8 mouse cellular contexts compared by ENCODE assay signal in genomic region chr7:4136404-4136770, GRCm38 (mm10). TPM values are rescaled to one million over a fixed set of nuclear protein-coding genes. Genes with fewer than 3 reads are reported as not detected.
A peak's percentile ranks its signal among the peaks of the same experiment; 100 is the strongest.
DNase-seq lines count a peak whose midpoint lies in the region; ATAC-seq and TF ChIP-seq lines count a peak whose summit lies in the region.

No protein-coding gene starts in this region.

- H3K4me2 ChIP-seq in embryonic facial prominence, embryonic 12.5 days (replicated peaks), result peak overlapping the region; percentile 90
- H3K4me2 ChIP-seq in intestine, embryonic 15.5 days (replicated peaks), result peak overlapping the region; percentile 63
- H3K4me2 ChIP-seq in neural tube, embryonic 12.5 days (replicated peaks), result peak overlapping the region; percentile 86

- no peak for DNase-seq in left cerebral cortex, adult 2 months (ENCODE audit: extremely low spot score in 1 of 2, low spot score in 2 of 2)
- no peak for DNase-seq in left cerebral cortex, postnatal 25 days (ENCODE audit: low spot score in 2 of 2)
- DNase-seq in cerebellum, postnatal 25 days, result no peak
- DNase-seq in adrenal gland, postnatal 4 days (ENCODE audit: low spot score in 2 of 2), result no peak
- no peak for DNase-seq in adrenal gland, postnatal 25 days

- H3K4me1 ChIP-seq in embryonic facial prominence, embryonic 12.5 days, result peaks cover 14% of the 10 kb centered on the region
- H3K4me1 ChIP-seq in intestine, embryonic 15.5 days (replicated peaks), result peaks cover 7% of the 10 kb centered on the region; the same call in 1 of the 2 replicates
- peaks cover 15% of the 10 kb centered on the region for H3K4me1 ChIP-seq in neural tube, embryonic 12.5 days

- H3K36me3 ChIP-seq in embryonic facial prominence, embryonic 12.5 days, result peaks cover 32% of the 10 kb centered on the region
- peaks cover 22% of the 10 kb centered on the region for H3K36me3 ChIP-seq in intestine, embryonic 15.5 days
- H3K36me3 ChIP-seq in neural tube, embryonic 12.5 days, result peaks cover 46% of the 10 kb centered on the region

- no peaks in the 10 kb centered on the region for H3K27me3 ChIP-seq in embryonic facial prominence, embryonic 12.5 days
- H3K27me3 ChIP-seq in intestine, embryonic 15.5 days (replicated peaks), result no peaks in the 10 kb centered on the region
- H3K27me3 ChIP-seq in neural tube, embryonic 12.5 days (replicated peaks), result no peaks in the 10 kb centered on the region

- no peak for TF ChIP-seq CTCF in left cerebral cortex, adult 2 months (IDR thresholded peaks at IDR 0.05)

- H3K9ac ChIP-seq in embryonic facial prominence, embryonic 12.5 days, result peak overlapping the region; percentile 59
- H3K9ac ChIP-seq in intestine, embryonic 15.5 days, result peak overlapping the region; percentile 46
- peak overlapping the region; percentile 77 for H3K9ac ChIP-seq in neural tube, embryonic 12.5 days

- WGBS in embryonic facial prominence, embryonic 12.5 days, result under 1% methylated on average over 16 of the region's 16 CpGs
- under 1% methylated on average over 16 of the region's 16 CpGs for WGBS in intestine, embryonic 15.5 days
- under 1% methylated on average over 16 of the region's 16 CpGs for WGBS in neural tube, embryonic 12.5 days

- H3K27ac ChIP-seq in left cerebral cortex, adult 2 months, result peak overlapping the region; percentile 96
- peak overlapping the region; percentile 92 for H3K27ac ChIP-seq in embryonic facial prominence, embryonic 12.5 days
- peak overlapping the region; percentile 69 for H3K27ac ChIP-seq in intestine, embryonic 15.5 days
- no peak overlapping the region for H3K27ac ChIP-seq in neural tube, embryonic 12.5 days

- no peaks in the 10 kb centered on the region for H3K9me3 ChIP-seq in embryonic facial prominence, embryonic 12.5 days
- no peaks in the 10 kb centered on the region for H3K9me3 ChIP-seq in intestine, embryonic 15.5 days
- no peaks in the 10 kb centered on the region for H3K9me3 ChIP-seq in neural tube, embryonic 12.5 days

- intact Hi-C loops in left cerebral cortex, adult 2 months (cut with DNase I), result loop anchor here (2.0 to 10.0 kb wide), 4 partner anchors 16 to 946 kb away; partner anchors contain the start of genes Epn1 and Ppp1r12c
- intact Hi-C loops in left cerebral cortex, postnatal 25 days (cut with DNase I), result loop anchor here (10.0 kb wide), 1 partner anchor 928 kb away; the partner anchor contains the start of gene U2af2

- ATAC-seq in embryonic facial prominence, embryonic 12.5 days (ENCODE audit: insufficient number of reproducible peaks, insufficient read depth, low FRiP score, low TSS enrichment), result peak; percentile 6
- ATAC-seq in intestine, embryonic 15.5 days, result peak; percentile 49
- peak; percentile 19 for ATAC-seq in neural tube, embryonic 12.5 days (ENCODE audit: low FRiP score, low read depth)

- peak overlapping the region; percentile 77 for H3K4me3 ChIP-seq in left cerebral cortex, adult 2 months
- H3K4me3 ChIP-seq in embryonic facial prominence, embryonic 12.5 days, result peak overlapping the region; percentile 94
- H3K4me3 ChIP-seq in intestine, embryonic 15.5 days (replicated peaks), result peak overlapping the region; percentile 61
- H3K4me3 ChIP-seq in neural tube, embryonic 12.5 days, result peak overlapping the region; percentile 74

RNA-seq across cellular contexts. Expression of gene Leng8, which starts 0.5 kb away (rescaled TPM):
- total RNA-seq in left cerebral cortex, adult 2 months (2021), result 100 to 1,000 TPM; 178 to 184 TPM
- total RNA-seq in left cerebral cortex, postnatal 25 days (2021), result 100 to 1,000 TPM; 120 to 142 TPM
- polyA plus RNA-seq in embryonic facial prominence, embryonic 12.5 days (2016; fragmentation: Nextera tagmentation; extraction: Ambion mirVana), result 80.6 and 80.7 TPM in 2 replicates
- 46.3 and 49.2 TPM in 2 replicates for polyA plus RNA-seq in intestine, embryonic 15.5 days (2015; fragmentation: Nextera tagmentation; extraction: Ambion mirVana)
- 92.7 and 110 TPM in 2 replicates for polyA plus RNA-seq in neural tube, embryonic 12.5 days (2016; fragmentation: Nextera tagmentation; extraction: Ambion mirVana)
- 100 to 1,000 TPM; 209 to 212 TPM for total RNA-seq in adrenal gland, postnatal 4 days (2021)
- 131 and 169 TPM in 2 replicates for total RNA-seq in adrenal gland, postnatal 25 days (2021)

RNA-seq across cellular contexts. Expression of gene Leng9, which starts 13.8 kb away (rescaled TPM):
- total RNA-seq in left cerebral cortex, adult 2 months (2021), result 1 to 10 TPM; 6.2 to 6.9 TPM
- total RNA-seq in left cerebral cortex, postnatal 25 days (2021), result 1 to 10 TPM; 6.8 to 7.2 TPM
- 2.8 and 4.0 TPM in 2 replicates for polyA plus RNA-seq in embryonic facial prominence, embryonic 12.5 days (2016; fragmentation: Nextera tagmentation; extraction: Ambion mirVana)
- 4.5 and 4.9 TPM in 2 replicates for polyA plus RNA-seq in intestine, embryonic 15.5 days (2015; fragmentation: Nextera tagmentation; extraction: Ambion mirVana)
- polyA plus RNA-seq in neural tube, embryonic 12.5 days (2016; fragmentation: Nextera tagmentation; extraction: Ambion mirVana), result 3.4 and 4.0 TPM in 2 replicates
- total RNA-seq in adrenal gland, postnatal 4 days (2021), result 1 to 10 TPM; 8.2 to 9.3 TPM
- total RNA-seq in adrenal gland, postnatal 25 days (2021), result 11.5 and 12.2 TPM in 2 replicates

RNA-seq across cellular contexts. Expression of gene Ttyh1, which starts 17.2 kb away (rescaled TPM):
- 100 to 1,000 TPM; 667 to 745 TPM for total RNA-seq in left cerebral cortex, adult 2 months (2021)
- 100 to 1,000 TPM; 743 to 807 TPM for total RNA-seq in left cerebral cortex, postnatal 25 days (2021)
- polyA plus RNA-seq in embryonic facial prominence, embryonic 12.5 days (2016; fragmentation: Nextera tagmentation; extraction: Ambion mirVana), result 10.8 and 16.3 TPM in 2 replicates
- polyA plus RNA-seq in intestine, embryonic 15.5 days (2015; fragmentation: Nextera tagmentation; extraction: Ambion mirVana), result 7.1 and 9.7 TPM in 2 replicates
- polyA plus RNA-seq in neural tube, embryonic 12.5 days (2016; fragmentation: Nextera tagmentation; extraction: Ambion mirVana), result 111 and 113 TPM in 2 replicates
- total RNA-seq in adrenal gland, postnatal 4 days (2021), result 10 to 100 TPM; 13.7 to 19.0 TPM
- 2.0 and 2.3 TPM in 2 replicates for total RNA-seq in adrenal gland, postnatal 25 days (2021)

RNA-seq across cellular contexts. Expression of gene Cdc42ep5, which starts 28.3 kb away (rescaled TPM):
- 1 to 10 TPM; 1.4 to 1.6 TPM for total RNA-seq in left cerebral cortex, adult 2 months (2021)
- 1 to 10 TPM; 1.4 to 1.9 TPM for total RNA-seq in left cerebral cortex, postnatal 25 days (2021)
- polyA plus RNA-seq in embryonic facial prominence, embryonic 12.5 days (2016; fragmentation: Nextera tagmentation; extraction: Ambion mirVana), result 54.8 and 59.5 TPM in 2 replicates
- polyA plus RNA-seq in intestine, embryonic 15.5 days (2015; fragmentation: Nextera tagmentation; extraction: Ambion mirVana), result 66.3 and 68.6 TPM in 2 replicates
- 14.1 and 14.2 TPM in 2 replicates for polyA plus RNA-seq in neural tube, embryonic 12.5 days (2016; fragmentation: Nextera tagmentation; extraction: Ambion mirVana)
- total RNA-seq in adrenal gland, postnatal 4 days (2021), result 10 to 100 TPM; 51.6 to 53.5 TPM
- 42.7 and 45.5 TPM in 2 replicates for total RNA-seq in adrenal gland, postnatal 25 days (2021)

Comparison
In these comparisons a context has a peak if more than half of its experiments do, and no peak if none do; other contexts are left out.
1. RNA of gene Ttyh1, which starts 17.2 kb away (total RNA-seq): 743 to 807 TPM in left cerebral cortex, postnatal 25 days and 667 to 745 TPM in left cerebral cortex, adult 2 months; 13.7 to 19.0 TPM in adrenal gland, postnatal 4 days and 2.0 to 2.3 TPM in adrenal gland, postnatal 25 days; every median in the first group is over 10 times any median in the second.
2. Peak in every context shown above with its lines, with median percentiles within 50 percentile points of each other: H3K4me3 ChIP-seq, ATAC-seq, H3K4me2 ChIP-seq and H3K9ac ChIP-seq.